Mouse (Mus musculus): ENCODE results near the gene Phf1. TPM values are rescaled to one million over a fixed set of nuclear protein-coding genes. Genes with fewer than 3 reads are reported as not detected.

The Phf1 gene
- polyA plus RNA-seq, 1 experiment, result not detected

- H3K4me3 ChIP-seq (ENCODE audit: insufficient read depth, low read depth, low read length), result peak overlapping the region; percentile 68
- peak overlapping the region; percentile 76; the same call in 1 of the 2 replicates for H3K27ac ChIP-seq (ENCODE audit: insufficient read depth, low read depth, low read length)
- TF ChIP-seq CTCF (IDR thresholded peaks at IDR 0.05; ENCODE audit: insufficient read depth, low read depth, low read length) (0 out of 2 replicates have a peak, but pooled peaks have one; percentile 6), POLR2A (IDR thresholded peaks at IDR 0.05; ENCODE audit: insufficient read depth, low read depth, low read length) (no peak)
- WGBS, result 7% methylated on average over 13 of the region's 13 CpGs
- H3K4me1 ChIP-seq (ENCODE audit: control insufficient read depth, insufficient read depth, low read length), result peaks cover 22% of the 10 kb centered on the region
Observed at GRCm38 (mm10) chr17:26933419-26933818, 567 bp downstream of the Phf1 start.

- TF ChIP-seq CTCF (IDR thresholded peaks at IDR 0.05; ENCODE audit: insufficient read depth, low read depth, low read length) (no peak), POLR2A (IDR thresholded peaks at IDR 0.05; ENCODE audit: insufficient read depth, low read depth, low read length) (no peak)
- Histone ChIP-seq H3K27ac (ENCODE audit: insufficient read depth, low read depth, low read length) (no peak overlapping the region), H3K4me1 (ENCODE audit: control insufficient read depth, insufficient read depth, low read length) (peaks cover 26% of the 10 kb centered on the region), H3K4me3 (ENCODE audit: insufficient read depth, low read depth, low read length) (peak overlapping the region; percentile 68)
- WGBS, result 79% methylated on average over 16 of the region's 16 CpGs
Observed at GRCm38 (mm10) chr17:26933885-26934827, 1.3 kb downstream of the Phf1 start.

DNA sequence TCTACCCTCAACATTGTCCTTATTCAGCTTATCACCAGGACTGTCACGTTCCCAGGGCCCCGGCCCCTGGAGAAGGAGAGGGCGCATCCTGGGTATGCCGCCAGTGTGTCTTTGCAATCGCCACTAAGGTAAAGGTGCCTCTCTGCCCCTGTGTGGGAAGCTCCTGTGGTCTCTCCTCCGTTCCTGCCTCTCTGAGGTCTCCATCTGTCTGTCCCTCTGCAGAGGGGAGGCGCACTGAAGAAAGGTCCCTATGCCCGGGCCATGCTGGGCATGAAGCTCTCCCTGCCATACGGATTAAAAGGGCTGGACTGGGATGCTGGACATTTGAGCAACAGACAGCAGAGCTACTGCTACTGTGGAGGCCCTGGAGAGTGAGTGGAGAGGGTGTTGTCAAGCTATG is 2.2 kb downstream of the Phf1 start:
- 91% methylated on average over 9 of the region's 9 CpGs for WGBS
- H3K4me3 ChIP-seq (ENCODE audit: insufficient read depth, low read depth, low read length), result no peak overlapping the region
- H3K27ac ChIP-seq (ENCODE audit: insufficient read depth, low read depth, low read length), result no peak overlapping the region
- peaks cover 27% of the 10 kb centered on the region for H3K4me1 ChIP-seq (ENCODE audit: control insufficient read depth, insufficient read depth, low read length)
- TF ChIP-seq CTCF (IDR thresholded peaks at IDR 0.05; ENCODE audit: insufficient read depth, low read depth, low read length), result no peak
- no peak for TF ChIP-seq POLR2A (IDR thresholded peaks at IDR 0.05; ENCODE audit: insufficient read depth, low read depth, low read length)

GRCm38 (mm10) chr17:26936453-26936852 is 3.6 kb downstream of the Phf1 start:
- 83% methylated on average over 12 of the region's 12 CpGs for WGBS
- TF ChIP-seq POLR2A (IDR thresholded peaks at IDR 0.05; ENCODE audit: insufficient read depth, low read depth, low read length) (no peak), CTCF (IDR thresholded peaks at IDR 0.05; ENCODE audit: insufficient read depth, low read depth, low read length) (no peak)
- Histone ChIP-seq H3K4me1 (ENCODE audit: control insufficient read depth, insufficient read depth, low read length) (peaks cover 31% of the 10 kb centered on the region), H3K4me3 (ENCODE audit: insufficient read depth, low read depth, low read length) (no peak overlapping the region), H3K27ac (ENCODE audit: insufficient read depth, low read depth, low read length) (no peak overlapping the region)

GRCm38 (mm10) chr17:26936921-26937695 is 4.3 kb downstream of the Phf1 start:
- no peak overlapping the region for H3K27ac ChIP-seq (ENCODE audit: insufficient read depth, low read depth, low read length)
- 85% methylated on average over 15 of the region's 15 CpGs for WGBS
- no peak overlapping the region for H3K4me3 ChIP-seq (ENCODE audit: insufficient read depth, low read depth, low read length)
- TF ChIP-seq POLR2A (IDR thresholded peaks at IDR 0.05; ENCODE audit: insufficient read depth, low read depth, low read length) (no peak), CTCF (IDR thresholded peaks at IDR 0.05; ENCODE audit: insufficient read depth, low read depth, low read length) (no peak)
- peaks cover 31% of the 10 kb centered on the region for H3K4me1 ChIP-seq (ENCODE audit: control insufficient read depth, insufficient read depth, low read length)

DNA sequence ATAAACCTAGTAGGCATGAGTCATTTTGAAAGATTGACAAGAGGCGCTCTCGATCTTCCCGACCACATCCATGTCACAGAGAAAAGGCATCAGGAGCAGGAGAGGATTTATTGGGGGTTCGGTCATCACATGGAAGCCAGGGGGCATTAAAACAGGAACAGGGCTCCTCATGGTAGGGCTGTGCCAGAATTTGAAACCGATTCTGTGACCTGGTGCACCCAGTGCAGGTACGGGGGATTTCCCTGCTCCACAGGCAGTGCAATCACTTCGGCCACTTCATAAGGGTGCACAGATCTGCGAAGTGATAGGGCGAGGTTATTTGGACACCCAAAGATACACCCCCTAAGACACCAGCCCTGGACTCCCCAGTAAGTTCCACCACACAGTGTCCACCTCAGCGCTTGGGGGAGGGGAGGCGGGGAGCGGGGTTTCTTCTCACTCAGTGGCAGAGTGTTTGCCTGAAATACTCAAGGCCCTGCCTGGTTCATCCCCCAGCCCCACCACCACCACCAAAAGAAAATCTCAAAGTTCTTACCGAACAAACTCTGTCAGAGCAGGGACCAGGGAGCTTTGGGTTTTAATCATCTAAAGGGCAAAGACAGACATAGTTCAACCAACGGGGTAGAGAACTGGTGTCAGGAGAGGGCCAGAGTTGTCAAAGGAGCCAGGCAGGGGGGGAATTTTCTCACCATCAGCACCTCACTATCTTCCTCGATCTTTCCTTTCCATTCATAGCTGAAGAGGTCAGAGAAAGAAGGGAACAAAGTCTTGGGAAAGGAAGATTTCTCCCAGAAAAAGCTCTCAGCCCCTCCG is 5.2 kb downstream of the Phf1 start:
- Histone ChIP-seq H3K4me1 (ENCODE audit: control insufficient read depth, insufficient read depth, low read length) (peaks cover 29% of the 10 kb centered on the region), H3K27ac (ENCODE audit: insufficient read depth, low read depth, low read length) (no peak overlapping the region), H3K4me3 (ENCODE audit: insufficient read depth, low read depth, low read length) (peak overlapping the region; percentile 93)
- 61% methylated on average over 16 of the region's 16 CpGs for WGBS
- TF ChIP-seq CTCF (IDR thresholded peaks at IDR 0.05; ENCODE audit: insufficient read depth, low read depth, low read length) (no peak), POLR2A (IDR thresholded peaks at IDR 0.05; ENCODE audit: insufficient read depth, low read depth, low read length) (no peak)

GRCm38 (mm10) chr17:26938731-26939130 is 5.9 kb downstream of the Phf1 start:
- Histone ChIP-seq H3K4me1 (ENCODE audit: control insufficient read depth, insufficient read depth, low read length) (peaks cover 25% of the 10 kb centered on the region), H3K27ac (ENCODE audit: insufficient read depth, low read depth, low read length) (no peak overlapping the region; the same call in 1 of the 2 replicates), H3K4me3 (ENCODE audit: insufficient read depth, low read depth, low read length) (peak overlapping the region; percentile 93)
- under 1% methylated on average over 22 of the region's 22 CpGs for WGBS
- TF ChIP-seq POLR2A (IDR thresholded peaks at IDR 0.05; ENCODE audit: insufficient read depth, low read depth, low read length) (no peak), CTCF (IDR thresholded peaks at IDR 0.05; ENCODE audit: insufficient read depth, low read depth, low read length) (no peak)
